Mouse (Mus musculus) neural tube, embryonic 11.5 days (tissue): ENCODE data around the gene Serpinb9e. TPM values are rescaled to one million over a fixed set of nuclear protein-coding genes. Genes with fewer than 3 reads are reported as not detected.
"Not testable (repeated sequence)": the region's sequence is repeated elsewhere in the genome, so short reads cannot be mapped to it uniquely, and the experiment has no call there.

Source experiments
- ATAC-seq: fragments of 200-750 bp; cut with Nextera tagmentation; 2 replicates; pipeline ENCODE4 v1.8.0; 2017; ENCODE audit warnings: moderate number of reproducible peaks, mild to moderate bottlenecking, moderate TSS enrichment, moderate library complexity; ENCODE audit not compliant: insufficient read depth, low FRiP score, low TSS enrichment
- DNase-seq: peaks from one replicate; pipeline ENCODE4 v3.0.0-alpha.2; 2015; ENCODE audit warnings: low spot score
- H3K27ac ChIP-seq: fragments of 300-500 bp; sonication (generic); 2 replicates; pipeline ENCODE4 v1.5.1; 2014; ENCODE audit warnings: low read depth, mild to moderate bottlenecking, low read length
- H3K27me3 ChIP-seq: fragments of 300-500 bp; sonication (generic); 2 replicates; pipeline ENCODE4 v1.6.1; 2014; ENCODE audit warnings: mild to moderate bottlenecking, low read length, mixed read lengths; ENCODE audit not compliant: control insufficient read depth, insufficient read depth
- H3K36me3 ChIP-seq: fragments of 300-500 bp; sonication (generic); 2 replicates; pipeline ENCODE4 v1.6.1; 2014; ENCODE audit warnings: mild to moderate bottlenecking, low read length, moderate library complexity, mixed read lengths; ENCODE audit not compliant: control insufficient read depth, insufficient read depth
- H3K4me1 ChIP-seq: fragments of 300-500 bp; sonication (generic); 2 replicates; pipeline ENCODE4 v1.6.1; 2014; ENCODE audit warnings: low read length, mixed read lengths; ENCODE audit not compliant: control insufficient read depth, insufficient read depth
- H3K4me2 ChIP-seq: fragments of 300-500 bp; sonication (generic); 2 replicates; pipeline ENCODE4 v1.6.1; 2014; ENCODE audit warnings: low read depth, mild to moderate bottlenecking, moderate library complexity
- H3K4me3 ChIP-seq: fragments of 300-500 bp; sonication (generic); 2 replicates; pipeline ENCODE4 v1.5.1; 2014; ENCODE audit warnings: low read depth, low read length
- H3K9ac ChIP-seq: fragments of 300-500 bp; sonication (generic); 2 replicates; pipeline ENCODE4 v1.6.1; 2014; ENCODE audit warnings: mild to moderate bottlenecking, low read length
- H3K9me3 ChIP-seq: fragments of 300-500 bp; sonication (generic); 2 replicates; pipeline ENCODE4 v1.6.1; 2016; ENCODE audit warnings: low read length; ENCODE audit not compliant: control insufficient read depth
- WGBS: fragments of 180-500 bp; shearing (Covaris S2); extraction: QIAGEN DNeasy Blood & Tissue Kit; methylation state at CpG from one replicate; pipeline ENCODE4 v1.1.7; 2014; 5-methylcytosine and 5-hydroxymethylcytosine counted together
- polyA plus RNA-seq: library from polyadenylated mRNA; unstranded; fragments of >200 nt; fragmentation: Nextera tagmentation; extraction: Ambion mirVana; gene quantifications from 2 replicates; pipeline ENCODE4 v1.2.1, GENCODE M21; 2014

Gene Serpinb9e
- not detected in 2 replicates for polyA plus RNA-seq

DNA sequence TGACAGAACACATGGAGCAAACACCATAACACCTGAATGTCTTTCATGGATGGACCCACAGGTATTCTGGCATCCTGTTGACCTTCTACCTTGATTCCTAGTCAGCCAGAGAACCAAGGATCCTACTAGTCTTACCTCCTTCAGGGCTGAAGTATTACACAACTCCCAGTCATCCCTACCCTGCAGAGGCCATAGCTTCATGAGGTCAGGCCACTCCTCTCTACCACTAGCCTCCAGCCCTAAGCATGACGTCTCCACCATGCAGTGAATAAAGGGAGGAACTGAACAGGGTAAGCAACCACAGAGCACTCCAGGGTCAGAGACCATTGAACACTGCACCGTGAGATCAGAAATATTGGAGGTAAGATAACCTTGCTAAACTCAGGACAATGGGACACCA lies at the start of gene Serpinb9e:
TSS of gene Serpinb9e (plus strand) at position 301 of the 400 bp plus-strand sequence.
- H3K9me3 ChIP-seq, H3K4me1 ChIP-seq, H3K27ac ChIP-seq, H3K36me3 ChIP-seq, DNase-seq, ATAC-seq, H3K27me3 ChIP-seq, H3K9ac ChIP-seq, H3K4me3 ChIP-seq, H3K4me2 ChIP-seq: not testable (repeated sequence)
- 80% methylated on average over 2 of the region's 2 CpGs for WGBS

- Histone ChIP-seq H3K4me1 (no peaks in the 10 kb centered on the region), H3K4me3 (no peak overlapping the region), H3K27me3 (no peaks in the 10 kb centered on the region), H3K4me2 (no peak overlapping the region), H3K36me3 (no peaks in the 10 kb centered on the region), H3K27ac (no peak overlapping the region), H3K9ac (no peak overlapping the region), H3K9me3 (no peaks in the 10 kb centered on the region)
- ATAC-seq (no peak), DNase-seq (no peak)
- 60% methylated on average over 2 of the region's 2 CpGs for WGBS
These were observed 49.7 kb upstream of the Serpinb9e start for GRCm38 (mm10) chr13:33199740-33200139.

DNA sequence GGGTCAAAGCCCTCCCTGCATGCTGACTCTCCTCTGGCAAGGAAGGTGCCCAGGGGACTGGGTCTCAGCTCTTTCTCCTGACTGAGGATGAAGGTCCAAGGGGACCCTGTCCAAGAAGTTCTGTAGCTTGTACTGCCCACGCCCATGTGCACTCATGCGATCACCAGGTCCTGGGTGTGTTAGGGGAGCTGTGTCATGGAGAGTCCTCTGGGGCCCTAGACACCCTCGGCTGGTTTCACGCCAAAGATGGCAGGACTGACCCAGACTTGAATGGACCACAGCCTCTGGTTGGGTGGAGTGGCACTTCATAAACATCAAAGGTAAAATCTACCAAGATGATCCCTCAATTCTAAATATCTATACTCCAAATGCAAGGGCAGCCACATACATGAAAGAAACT lies 59.2 kb downstream of the Serpinb9e start:
- not testable (repeated sequence) for H3K4me1 ChIP-seq, H3K27ac ChIP-seq, H3K27me3 ChIP-seq, ATAC-seq, H3K4me2 ChIP-seq, H3K9me3 ChIP-seq, H3K4me3 ChIP-seq, H3K36me3 ChIP-seq, H3K9ac ChIP-seq, DNase-seq
- WGBS, result 84% methylated on average over 4 of the region's 4 CpGs

Other genes with a start within 250 kb of the Serpinb9e start
- 1.2 and 1.4 TPM in 2 replicates for gene Serpinb9, start 246.4 kb upstream of the Serpinb9e start, polyA plus RNA-seq
- 0.20 TPM in 1 of 2 replicates, not detected in the other for gene Serpinb9b, start 222.2 kb upstream of the Serpinb9e start, polyA plus RNA-seq
- not detected in 2 replicates for gene Serpinb1b, start 171.0 kb upstream of the Serpinb9e start, polyA plus RNA-seq
- gene Serpinb9c, start 89.9 kb upstream of the Serpinb9e start, polyA plus RNA-seq, result not detected in 2 replicates
- not detected in 2 replicates for gene Serpinb9d, start 56.7 kb upstream of the Serpinb9e start, polyA plus RNA-seq
- gene Serpinb9f, start 74.5 kb downstream of the Serpinb9e start, polyA plus RNA-seq, result not detected in 2 replicates
- gene Gm11397, start 146.1 kb downstream of the Serpinb9e start, polyA plus RNA-seq, result not detected in 2 replicates
- gene Serpinb9g, start 235.2 kb downstream of the Serpinb9e start, polyA plus RNA-seq, result not detected in 2 replicates